Mouse (Mus musculus) B cell, adult (primary cell): ENCODE results near the gene Irx1. TPM values are rescaled to one million over a fixed set of nuclear protein-coding genes. Genes with fewer than 3 reads are reported as not detected.

Experiments used
- total RNA-seq: library from RNA; stranded (reverse); gene quantifications from 4 replicates; pipeline ENCODE4 v1.2.4, GENCODE M21; 2023; ENCODE audit not compliant: inconsistent age

Gene Irx1
- not detected in 4 replicates for total RNA-seq

DNA sequence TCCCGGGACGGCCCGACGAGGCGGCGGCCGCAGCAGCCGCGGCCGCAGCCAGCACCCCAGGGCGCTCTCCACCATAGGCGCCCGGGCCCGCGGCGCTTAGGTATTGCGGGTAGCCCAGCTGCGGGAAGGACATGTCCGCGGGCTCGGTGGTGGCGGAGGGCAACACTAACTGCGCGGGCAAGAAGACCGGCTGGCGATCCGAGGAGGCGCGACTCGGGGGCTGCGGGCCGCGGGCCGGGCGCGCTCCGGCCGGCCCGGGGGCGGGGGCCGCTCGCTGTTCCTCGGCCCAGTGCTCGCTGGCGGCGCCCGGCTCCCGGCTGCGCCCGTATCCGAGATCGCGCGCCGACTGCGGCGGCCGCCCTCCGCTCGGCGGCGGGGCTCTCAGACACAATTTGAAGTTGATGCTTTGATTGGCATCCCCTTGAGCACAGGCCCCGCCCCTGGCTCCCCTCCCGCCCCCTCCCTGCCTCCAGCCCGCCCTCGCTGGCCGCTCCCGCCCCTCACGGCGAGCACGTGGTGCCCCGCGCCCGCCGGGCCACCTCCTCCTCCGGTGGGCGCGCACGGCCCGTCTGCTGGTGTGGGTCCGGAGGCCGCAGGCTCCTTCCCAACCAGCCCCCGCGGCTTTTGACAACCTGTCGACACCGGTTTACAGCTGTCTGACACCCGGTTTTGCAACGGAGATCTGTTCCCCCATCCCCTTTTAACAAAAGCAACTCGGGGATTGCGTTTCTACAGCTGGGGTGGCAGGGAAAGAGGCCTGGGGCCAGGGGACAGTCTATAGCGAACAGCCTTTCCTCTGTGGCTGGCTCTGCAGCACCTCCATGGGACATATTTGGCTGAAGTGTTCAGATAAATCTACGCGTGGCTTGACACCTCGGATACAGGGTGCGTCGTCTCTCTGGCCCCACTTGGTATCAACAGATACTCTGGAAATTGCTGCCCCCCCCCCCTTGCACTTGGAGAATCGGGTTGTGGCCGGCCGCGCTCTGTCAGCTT lies at the start of gene Irx1:
Gene Irx1, minus strand, starts transcription at position 368 of the 996 bp plus-strand sequence.

